Mouse (Mus musculus) midbrain, postnatal 0 days (tissue): Measurements from ENCODE around the gene Mindy1. TPM values are rescaled to one million over a fixed set of nuclear protein-coding genes. Genes with fewer than 3 reads are reported as not detected.
A peak's percentile ranks its signal among the peaks of the same experiment; 100 is the strongest.

Experiments used
- ATAC-seq: fragments of 200-750 bp; cut with Nextera tagmentation; 2 replicates; pipeline ENCODE4 v1.8.0; 2017; ENCODE audit warnings: moderate number of reproducible peaks, mild to moderate bottlenecking, moderate TSS enrichment, moderate library complexity; ENCODE audit not compliant: low FRiP score
- DNase-seq: peaks from one replicate; pipeline ENCODE4 v3.0.0-alpha.2; 2015; ENCODE audit warnings: low spot score
- H3K27ac ChIP-seq: fragments of 300-500 bp; sonication (generic); 2 replicates; pipeline ENCODE4 v1.5.1; 2014; ENCODE audit warnings: low read depth, mild to moderate bottlenecking, low read length, mixed read lengths
- H3K27me3 ChIP-seq: fragments of 300-500 bp; sonication (generic); 2 replicates; pipeline ENCODE4 v1.6.1; 2014; ENCODE audit warnings: low read length, control low read depth, mixed read lengths; ENCODE audit not compliant: insufficient read depth
- H3K36me3 ChIP-seq: fragments of 300-500 bp; sonication (generic); 2 replicates; pipeline ENCODE4 v1.6.1; 2014; ENCODE audit warnings: low read length, control low read depth, mixed read lengths; ENCODE audit not compliant: insufficient read depth
- H3K4me1 ChIP-seq: fragments of 300-500 bp; sonication (generic); 2 replicates; pipeline ENCODE4 v1.6.1; 2014; ENCODE audit warnings: mild to moderate bottlenecking, control low read depth, antibody characterized with exemption, low read length, mixed read lengths; ENCODE audit not compliant: insufficient read depth
- H3K4me2 ChIP-seq: fragments of 300-500 bp; sonication (generic); 2 replicates; pipeline ENCODE4 v1.6.1; 2014; ENCODE audit warnings: low read depth, mild to moderate bottlenecking, low read length, mixed read lengths; ENCODE audit not compliant: poor library complexity, severe bottlenecking
- H3K4me3 ChIP-seq: fragments of 300-500 bp; sonication (generic); 2 replicates; pipeline ENCODE4 v1.5.1; 2014; ENCODE audit warnings: low read depth, mild to moderate bottlenecking, low read length, moderate library complexity
- H3K9ac ChIP-seq: fragments of 300-500 bp; sonication (generic); replicated peaks from 2 replicates; pipeline ENCODE4 v1.6.1; 2014; ENCODE audit warnings: mild to moderate bottlenecking, low read length, moderate library complexity, mixed read lengths; ENCODE audit not compliant: poor library complexity, severe bottlenecking
- H3K9me3 ChIP-seq: fragments of 300-500 bp; sonication (generic); 2 replicates; pipeline ENCODE4 v1.6.1; 2016; ENCODE audit warnings: low read length, control low read depth
- CTCF ChIP-seq: IDR thresholded peaks from 2 replicates; pipeline ENCODE4 v1.5.1; 2016; ENCODE audit warnings: antibody characterized with exemption, mild to moderate bottlenecking
- WGBS: fragments of 180-500 bp; shearing (Covaris S2); extraction: QIAGEN DNeasy Blood & Tissue Kit; methylation state at CpG from one replicate; pipeline ENCODE4 v1.1.7; 2014; 5-methylcytosine and 5-hydroxymethylcytosine counted together
- polyA plus RNA-seq: library from polyadenylated mRNA; unstranded; fragments of >200 nt; fragmentation: Nextera tagmentation; extraction: Ambion mirVana; gene quantifications from 2 replicates; pipeline ENCODE4 v1.2.1, GENCODE M21; 2015
- total RNA-seq: library from RNA; depleted of rRNA; stranded (reverse); fragments of >200 nt; gene quantifications from 2 replicates; pipeline ENCODE4 v1.2.3, GENCODE M21; 2014

Mindy1 gene
- total and polyA plus RNA-seq, 2 experiments from 2014 or later: 34.8 to 37.1 TPM

DNA sequence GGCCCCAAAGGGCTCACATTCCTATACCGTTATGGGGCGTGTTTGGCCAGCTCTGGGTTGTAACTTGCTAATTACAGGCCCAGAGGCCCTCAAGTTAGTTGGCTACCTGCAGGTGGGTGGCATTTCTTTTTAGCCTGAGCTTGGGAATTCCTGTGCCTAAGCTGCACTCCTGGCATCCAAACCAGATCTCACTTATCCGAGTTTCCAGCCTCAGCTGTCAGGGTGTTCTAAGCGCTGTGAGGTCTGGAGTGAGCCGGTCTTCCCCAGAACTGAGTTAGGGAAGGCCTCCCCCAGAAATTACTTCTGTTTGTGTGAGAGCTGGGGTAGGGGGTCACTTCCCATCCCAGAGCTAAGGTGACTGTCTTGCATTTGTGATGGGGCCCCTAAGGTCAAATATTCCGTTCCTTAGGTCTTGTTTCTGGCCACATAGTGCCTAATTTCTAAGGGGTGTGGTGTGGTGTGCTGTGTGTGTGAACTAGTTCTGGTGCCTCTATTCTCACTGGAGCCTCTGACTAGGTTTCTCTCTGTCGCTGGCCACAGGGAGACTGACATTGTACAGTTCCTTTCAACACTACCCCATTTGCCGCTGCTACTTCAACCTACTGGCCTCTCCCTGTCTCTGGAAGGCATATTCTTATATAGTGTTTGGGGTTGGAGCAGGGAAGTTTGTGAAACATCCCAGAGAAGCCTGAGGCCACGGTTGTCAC is 34.9 kb downstream of the Mindy1 start:
- Histone ChIP-seq H3K9ac (peak overlapping the region; percentile 96), H3K27me3 (no peaks in the 10 kb centered on the region), H3K27ac (peak overlapping the region; percentile 94), H3K4me3 (peak overlapping the region; percentile 91), H3K36me3 (peaks cover 11% of the 10 kb centered on the region), H3K4me1 (0 out of 2 replicates have a peak, but pooled peaks cover 7% of the 10 kb centered on the region), H3K4me2 (peak overlapping the region; percentile 76), H3K9me3 (no peaks in the 10 kb centered on the region)
- no peak for DNase-seq
- no peak for TF ChIP-seq CTCF
- 19% methylated on average over 9 of the region's 9 CpGs for whole genome bisulfite sequencing
- no peak; the same call in 1 of the 2 replicates for ATAC-seq

DNA sequence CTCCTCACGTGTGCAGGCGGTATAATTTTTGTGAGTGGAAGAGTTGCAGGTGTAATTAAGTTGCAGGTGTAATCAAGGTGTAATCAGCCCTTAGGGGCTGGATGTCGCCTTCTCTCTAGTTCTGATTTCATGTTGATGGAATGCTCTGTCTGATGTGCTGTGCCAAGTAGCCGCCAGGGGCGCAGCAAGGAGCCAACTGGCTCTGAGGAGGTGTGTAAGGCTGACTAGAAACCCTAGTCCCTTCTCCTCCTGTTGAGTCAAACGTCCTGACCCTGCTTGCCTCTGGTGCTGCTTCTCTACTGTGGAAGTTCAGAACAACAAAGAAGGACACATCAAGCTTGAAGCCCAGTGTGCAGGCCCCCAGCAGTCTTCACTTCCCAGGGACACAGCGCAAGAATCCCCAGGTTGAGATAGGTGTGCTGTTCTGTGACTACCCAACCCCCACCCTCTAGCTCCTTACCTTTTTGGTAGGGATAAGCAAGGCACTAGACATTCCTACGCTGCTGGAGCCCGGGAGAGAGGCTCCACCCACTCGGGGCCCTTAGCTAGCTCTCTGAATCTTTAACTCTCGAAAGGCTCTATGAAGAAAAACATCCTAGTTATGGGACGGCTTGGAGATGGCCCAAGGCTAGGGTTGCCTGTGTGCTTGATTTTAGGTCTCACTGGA is 36.4 kb downstream of the Mindy1 start:
- peak; percentile 61 for DNase-seq
- Histone ChIP-seq H3K36me3 (peaks cover 26% of the 10 kb centered on the region), H3K27me3 (no peaks in the 10 kb centered on the region), H3K9ac (no peak overlapping the region), H3K4me1 (0 out of 2 replicates have a peak, but pooled peaks cover 7% of the 10 kb centered on the region), H3K27ac (no peak overlapping the region), H3K4me2 (peak overlapping the region; percentile 9; the same call in 1 of the 2 replicates), H3K4me3 (no peak overlapping the region), H3K9me3 (no peaks in the 10 kb centered on the region)
- peak; percentile 80 for TF ChIP-seq CTCF
- no peak for ATAC-seq
- 26% methylated on average over 12 of the region's 12 CpGs for WGBS

GRCm38 (mm10) chr3:95318548-95318947 is 37.4 kb downstream of the Mindy1 start:
- no peak overlapping the region for H3K9ac ChIP-seq
- H3K4me1 ChIP-seq: 0 out of 2 replicates have a peak, but pooled peaks cover 7% of the 10 kb centered on the region
- no peaks in the 10 kb centered on the region for H3K9me3 ChIP-seq
- DNase-seq (no peak), ATAC-seq (no peak)
- H3K36me3 ChIP-seq: peaks cover 35% of the 10 kb centered on the region
- H3K27ac ChIP-seq: no peak overlapping the region
- TF ChIP-seq CTCF: no peak
- no peaks in the 10 kb centered on the region for H3K27me3 ChIP-seq
- WGBS: 43% methylated on average over 6 of the region's 6 CpGs
- no peak overlapping the region for H3K4me3 ChIP-seq
- no peak overlapping the region for H3K4me2 ChIP-seq

DNA sequence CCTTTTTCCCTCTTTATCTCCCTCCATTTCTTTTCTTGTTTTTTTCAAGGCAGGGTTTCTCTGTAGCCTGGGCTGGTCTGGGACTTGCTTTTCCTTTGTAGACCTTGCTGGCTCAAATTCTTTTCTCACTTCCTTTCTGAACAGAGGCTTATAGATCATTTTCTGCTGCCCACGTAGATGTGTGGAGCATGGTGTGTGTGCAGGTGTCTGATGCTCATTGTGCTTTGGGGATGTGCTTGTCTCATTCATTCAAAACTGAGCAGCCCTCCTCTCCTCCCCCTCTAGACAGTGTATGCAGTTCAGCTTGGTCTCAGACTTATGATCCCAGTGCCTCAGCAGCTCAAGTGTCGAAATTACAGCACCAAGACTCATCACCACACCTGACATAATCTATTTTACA is 38.0 kb downstream of the Mindy1 start:
- no peak for ATAC-seq
- peaks cover 38% of the 10 kb centered on the region for H3K36me3 ChIP-seq
- no peak for DNase-seq
- H3K4me1 ChIP-seq: 0 out of 2 replicates have a peak, but pooled peaks cover 7% of the 10 kb centered on the region
- no peak for TF ChIP-seq CTCF
- H3K4me2 ChIP-seq: no peak overlapping the region
- no peaks in the 10 kb centered on the region for H3K27me3 ChIP-seq
- H3K27ac ChIP-seq: no peak overlapping the region
- no peaks in the 10 kb centered on the region for H3K9me3 ChIP-seq
- H3K4me3 ChIP-seq: no peak overlapping the region
- 77% methylated on average over 2 of the region's 2 CpGs for WGBS
- no peak overlapping the region for H3K9ac ChIP-seq

DNA sequence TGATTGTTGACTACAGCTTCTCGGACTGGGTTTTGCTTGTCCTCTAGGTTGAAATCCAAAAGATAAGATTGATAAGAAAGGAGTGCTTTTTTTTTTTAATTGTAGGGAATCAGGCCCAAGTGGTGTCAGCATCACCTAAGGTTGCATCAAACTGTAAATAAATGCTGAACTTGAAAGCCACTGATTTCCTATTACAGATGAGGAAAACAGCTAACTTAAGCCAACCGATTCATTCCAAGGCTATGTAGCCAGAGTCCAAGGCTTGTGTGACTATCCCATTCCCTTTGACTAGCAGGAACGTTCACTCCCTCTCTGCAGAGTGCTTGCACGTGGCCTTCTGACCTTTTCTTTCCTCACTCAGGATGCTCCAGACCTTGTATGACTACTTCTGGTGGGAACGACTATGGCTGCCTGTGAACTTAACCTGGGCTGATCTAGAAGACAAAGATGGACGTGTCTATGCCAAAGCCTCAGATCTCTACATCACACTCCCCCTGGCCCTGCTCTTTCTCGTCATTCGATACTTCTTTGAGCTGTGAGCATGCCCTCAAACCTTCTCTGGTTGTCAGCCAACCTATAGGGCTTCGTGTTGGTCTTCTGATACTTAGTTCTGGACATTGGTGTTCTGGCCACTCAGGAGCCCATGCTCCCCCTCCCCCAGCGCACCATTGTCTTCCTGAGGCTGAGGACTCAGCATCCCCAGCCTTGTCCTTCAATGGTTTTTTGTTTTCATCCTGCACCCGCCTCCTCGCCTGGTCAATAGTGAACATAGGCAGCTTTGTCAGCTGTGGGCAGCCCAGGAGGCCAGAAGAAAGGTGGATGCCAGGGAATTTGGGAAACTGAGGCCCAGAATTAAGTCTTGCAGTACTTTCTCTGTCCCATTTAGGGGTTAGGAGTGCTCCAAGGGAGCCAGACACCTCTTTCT is 38.8 kb downstream of the Mindy1 start:
- Histone ChIP-seq H3K4me1 (0 out of 2 replicates have a peak, but pooled peaks cover 7% of the 10 kb centered on the region), H3K9me3 (no peaks in the 10 kb centered on the region), H3K4me2 (no peak overlapping the region), H3K36me3 (peaks cover 46% of the 10 kb centered on the region), H3K27ac (no peak overlapping the region), H3K27me3 (no peaks in the 10 kb centered on the region), H3K4me3 (no peak overlapping the region), H3K9ac (no peak overlapping the region)
- ATAC-seq: no peak
- TF ChIP-seq CTCF: no peak
- no peak for DNase-seq
- WGBS: 78% methylated on average over 12 of the region's 12 CpGs
